Mouse (Mus musculus) midbrain, embryonic 11.5 days (tissue): ENCODE results near the gene Ptbp3. TPM values are rescaled to one million over a fixed set of nuclear protein-coding genes. Genes with fewer than 3 reads are reported as not detected.

Experiments used
- ATAC-seq: fragments of 200-750 bp; cut with Nextera tagmentation; 2 replicates; pipeline ENCODE4 v1.8.0; 2017; ENCODE audit warnings: moderate TSS enrichment, moderate library complexity; ENCODE audit not compliant: low FRiP score
- DNase-seq: peaks from one replicate; pipeline ENCODE4 v3.0.0; 2015; ENCODE audit warnings: low spot score; ENCODE audit errors: missing footprints
- H3K27ac ChIP-seq: fragments of 300-500 bp; sonication (generic); 2 replicates; pipeline ENCODE4 v1.5.1; 2014; ENCODE audit warnings: low read depth, low read length
- H3K27me3 ChIP-seq: fragments of 300-500 bp; sonication (generic); 2 replicates; pipeline ENCODE4 v1.6.1; 2014; ENCODE audit warnings: mild to moderate bottlenecking, low read length, moderate library complexity, mixed read lengths; ENCODE audit not compliant: control insufficient read depth, insufficient read depth
- H3K36me3 ChIP-seq: fragments of 300-500 bp; sonication (generic); 2 replicates; pipeline ENCODE4 v1.6.1; 2014; ENCODE audit warnings: mild to moderate bottlenecking, low read length, moderate library complexity, mixed read lengths; ENCODE audit not compliant: control insufficient read depth, insufficient read depth
- H3K4me1 ChIP-seq: fragments of 300-500 bp; sonication (generic); 2 replicates; pipeline ENCODE4 v1.6.1; 2014; ENCODE audit warnings: low read length; ENCODE audit not compliant: control insufficient read depth, insufficient read depth
- H3K4me2 ChIP-seq: fragments of 300-500 bp; sonication (generic); 2 replicates; pipeline ENCODE4 v1.6.1; 2014; ENCODE audit warnings: mild to moderate bottlenecking, moderate library complexity
- H3K4me3 ChIP-seq: fragments of 300-500 bp; sonication (generic); 2 replicates; pipeline ENCODE4 v1.5.1; 2014; ENCODE audit warnings: low read depth, low read length
- H3K9ac ChIP-seq: fragments of 300-500 bp; sonication (generic); 2 replicates; pipeline ENCODE4 v1.6.1; 2014; ENCODE audit warnings: low read length
- H3K9me3 ChIP-seq: fragments of 300-500 bp; sonication (generic); 2 replicates; pipeline ENCODE4 v1.6.1; 2016; ENCODE audit warnings: low read length; ENCODE audit not compliant: control insufficient read depth
- WGBS: fragments of 180-500 bp; shearing (Covaris S2); extraction: QIAGEN DNeasy Blood & Tissue Kit; methylation state at CpG from one replicate; pipeline ENCODE4 v1.1.7; 2014; 5-methylcytosine and 5-hydroxymethylcytosine counted together
- polyA plus RNA-seq: library from polyadenylated mRNA; unstranded; fragments of >200 nt; fragmentation: Nextera tagmentation; extraction: Ambion mirVana; gene quantifications from 2 replicates; pipeline ENCODE4 v1.2.1, GENCODE M21; 2014

Gene Ptbp3
- polyA plus RNA-seq, 1 experiment from 2014 or later: 29.6 TPM

DNA sequence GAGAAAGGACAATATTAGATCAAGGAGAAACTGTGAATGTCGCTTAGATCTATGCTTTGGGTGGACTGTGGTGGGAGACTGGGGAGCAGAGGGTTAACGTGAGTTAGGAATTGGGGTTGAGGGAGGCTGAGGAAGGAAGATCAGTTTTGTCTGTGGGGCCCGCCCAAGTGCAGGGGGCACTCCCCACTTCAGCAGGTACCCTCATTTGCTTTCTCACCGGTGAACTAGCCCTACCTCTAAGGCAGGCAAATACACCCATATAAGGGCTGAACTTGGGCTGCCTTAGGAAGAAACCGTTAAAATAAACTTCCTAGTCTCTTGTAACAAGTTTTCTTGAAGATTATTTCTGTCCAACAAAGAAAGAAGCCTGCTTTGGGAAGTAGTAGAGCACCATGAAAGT, 110.1 kb downstream of the Ptbp3 start:
- 31% methylated on average over 5 of the region's 5 CpGs for WGBS
- peaks cover 3% of the 10 kb centered on the region; the same call in 1 of the 2 replicates for H3K4me1 ChIP-seq
- peak overlapping the region; percentile 94; the same call in 1 of the 2 replicates for H3K4me2 ChIP-seq
- no peak for ATAC-seq
- peak; percentile 82 for DNase-seq
- H3K9me3 ChIP-seq: peaks cover 3% of the 10 kb centered on the region; the same call in 1 of the 2 replicates
- H3K36me3 ChIP-seq: no peaks in the 10 kb centered on the region
- H3K4me3 ChIP-seq: no peak overlapping the region
- no peak overlapping the region for H3K27ac ChIP-seq
- H3K9ac ChIP-seq: no peak overlapping the region
- peaks cover 25% of the 10 kb centered on the region for H3K27me3 ChIP-seq

- Histone ChIP-seq H3K4me3 (peak within 1 kb of the TSS; percentile 57), H3K27me3 (peaks cover 25% of the 10 kb centered on the region), H3K9me3 (peaks cover 3% of the 10 kb centered on the region; the same call in 1 of the 2 replicates), H3K4me1 (peaks cover 3% of the 10 kb centered on the region; the same call in 1 of the 2 replicates), H3K4me2 (peak within 1 kb of the TSS; percentile 94), H3K9ac (peak within 1 kb of the TSS; percentile 70), H3K27ac (no peak within 1 kb of the TSS), H3K36me3 (no peaks in the 10 kb centered on the region)
- ATAC-seq (peak; percentile 85), DNase-seq (peak; percentile 94)
- WGBS: under 1% methylated on average over 68 of the region's 75 CpGs
Observed at GRCm38 (mm10) chr4:59437990-59438854, 110.9 kb downstream of the Ptbp3 start, which contains the start of gene Susd1. TSS of gene Susd1 (minus strand) at chr4:59438633.

DNA sequence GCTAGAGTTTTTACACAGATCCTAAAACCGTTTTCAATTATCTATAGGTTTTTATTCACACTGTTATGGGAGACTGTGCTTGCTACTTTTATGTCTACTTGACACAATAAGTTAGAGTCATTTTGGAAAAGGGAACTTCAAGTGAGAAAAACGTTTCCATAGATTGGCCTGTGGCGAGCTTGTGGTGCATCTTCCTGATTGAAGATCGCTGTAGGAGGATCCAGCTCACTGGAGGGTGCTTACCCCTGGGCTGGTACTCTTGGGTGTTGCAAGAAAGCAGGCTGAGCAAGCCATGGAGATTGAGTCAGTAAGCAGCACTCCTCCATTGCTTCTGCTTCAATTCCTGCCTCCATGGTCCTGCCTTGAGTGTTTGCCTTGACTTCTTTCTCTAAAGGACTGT, 113.2 kb downstream of the Ptbp3 start:
- Histone ChIP-seq H3K4me2 (no peak overlapping the region), H3K4me3 (no peak overlapping the region), H3K27me3 (peaks cover 25% of the 10 kb centered on the region), H3K36me3 (no peaks in the 10 kb centered on the region), H3K27ac (no peak overlapping the region), H3K9ac (no peak overlapping the region), H3K4me1 (peaks cover 3% of the 10 kb centered on the region; the same call in 1 of the 2 replicates), H3K9me3 (peaks cover 3% of the 10 kb centered on the region; the same call in 1 of the 2 replicates)
- DNase-seq: peak; percentile 64
- 87% methylated on average over 4 of the region's 4 CpGs for WGBS
- ATAC-seq: no peak

- Histone ChIP-seq H3K27me3 (peaks cover 18% of the 10 kb centered on the region), H3K9ac (no peak overlapping the region), H3K4me1 (peaks cover 3% of the 10 kb centered on the region; the same call in 1 of the 2 replicates), H3K4me2 (no peak overlapping the region), H3K36me3 (no peaks in the 10 kb centered on the region), H3K9me3 (peaks cover 3% of the 10 kb centered on the region; the same call in 1 of the 2 replicates), H3K27ac (no peak overlapping the region), H3K4me3 (no peak overlapping the region)
- WGBS: 65% methylated on average over 3 of the region's 3 CpGs
- peak; percentile 41 for DNase-seq
- ATAC-seq: no peak
Observed at GRCm38 (mm10) chr4:59434039-59434438, 115.1 kb downstream of the Ptbp3 start.

GRCm38 (mm10) chr4:59429128-59429527, 120.0 kb downstream of the Ptbp3 start:
- H3K9ac ChIP-seq: no peak overlapping the region
- no peak for ATAC-seq
- H3K4me2 ChIP-seq: no peak overlapping the region
- no peaks in the 10 kb centered on the region for H3K4me1 ChIP-seq
- no peaks in the 10 kb centered on the region for H3K27me3 ChIP-seq
- no peak overlapping the region for H3K4me3 ChIP-seq
- 89% methylated on average over 6 of the region's 6 CpGs for WGBS
- H3K9me3 ChIP-seq: no peaks in the 10 kb centered on the region
- H3K36me3 ChIP-seq: no peaks in the 10 kb centered on the region
- DNase-seq: peak; percentile 39
- H3K27ac ChIP-seq: no peak overlapping the region

- Histone ChIP-seq H3K4me1 (no peaks in the 10 kb centered on the region), H3K4me3 (no peak overlapping the region), H3K9ac (no peak overlapping the region), H3K36me3 (no peaks in the 10 kb centered on the region), H3K27ac (no peak overlapping the region), H3K4me2 (no peak overlapping the region), H3K27me3 (no peaks in the 10 kb centered on the region), H3K9me3 (no peaks in the 10 kb centered on the region)
- DNase-seq (no peak), ATAC-seq (no peak)
- 86% methylated on average over 5 of the region's 5 CpGs for WGBS
Observed at GRCm38 (mm10) chr4:59426429-59426828, 122.7 kb downstream of the Ptbp3 start.

- no peak overlapping the region for H3K4me2 ChIP-seq
- H3K9me3 ChIP-seq: no peaks in the 10 kb centered on the region
- ATAC-seq: no peak
- no peak for DNase-seq
- no peaks in the 10 kb centered on the region for H3K27me3 ChIP-seq
- H3K27ac ChIP-seq: no peak overlapping the region
- no peaks in the 10 kb centered on the region for H3K36me3 ChIP-seq
- no peak overlapping the region for H3K9ac ChIP-seq
- H3K4me3 ChIP-seq: no peak overlapping the region
- no peaks in the 10 kb centered on the region for H3K4me1 ChIP-seq
Observed at GRCm38 (mm10) chr4:59422808-59423207, 126.4 kb downstream of the Ptbp3 start.

- Histone ChIP-seq H3K36me3 (no peaks in the 10 kb centered on the region), H3K4me3 (no peak overlapping the region), H3K27me3 (no peaks in the 10 kb centered on the region), H3K4me1 (no peaks in the 10 kb centered on the region), H3K27ac (no peak overlapping the region), H3K9me3 (no peaks in the 10 kb centered on the region), H3K9ac (no peak overlapping the region), H3K4me2 (no peak overlapping the region)
- WGBS: 47% methylated on average over 5 of the region's 5 CpGs
- ATAC-seq (no peak), DNase-seq (peak; percentile 73)
Observed at GRCm38 (mm10) chr4:59422025-59422783, 127.0 kb downstream of the Ptbp3 start.
